Mouse (Mus musculus): ENCODE results near the gene Rpap2. TPM values are rescaled to one million over a fixed set of nuclear protein-coding genes. Genes with fewer than 3 reads are reported as not detected.
A peak's percentile ranks its signal among the peaks of the same experiment; 100 is the strongest.

The Rpap2 gene
- polyA plus RNA-seq, 1 experiment from 2014 or later, result 5.7 TPM

GRCm38 (mm10) chr5:107687161-107687560 lies 90.0 kb downstream of the Rpap2 start:
- Histone ChIP-seq H3K9me3 (replicated peaks) (no peaks in the 10 kb centered on the region), H3K4me1 (replicated peaks) (peaks cover 12% of the 10 kb centered on the region), H3K4me2 (no peak overlapping the region), H3K36me3 (no peaks in the 10 kb centered on the region), H3K9ac (no peak overlapping the region), H3K27ac (no peak overlapping the region), H3K4me3 (replicated peaks) (no peak overlapping the region), H3K27me3 (peaks cover 45% of the 10 kb centered on the region)
- no peak for ATAC-seq (ENCODE audit: low read depth)
- no peak for DNase-seq
- WGBS (ENCODE audit: insufficient replicate concordance), result 75% methylated on average over 5 of the region's 5 CpGs

DNA sequence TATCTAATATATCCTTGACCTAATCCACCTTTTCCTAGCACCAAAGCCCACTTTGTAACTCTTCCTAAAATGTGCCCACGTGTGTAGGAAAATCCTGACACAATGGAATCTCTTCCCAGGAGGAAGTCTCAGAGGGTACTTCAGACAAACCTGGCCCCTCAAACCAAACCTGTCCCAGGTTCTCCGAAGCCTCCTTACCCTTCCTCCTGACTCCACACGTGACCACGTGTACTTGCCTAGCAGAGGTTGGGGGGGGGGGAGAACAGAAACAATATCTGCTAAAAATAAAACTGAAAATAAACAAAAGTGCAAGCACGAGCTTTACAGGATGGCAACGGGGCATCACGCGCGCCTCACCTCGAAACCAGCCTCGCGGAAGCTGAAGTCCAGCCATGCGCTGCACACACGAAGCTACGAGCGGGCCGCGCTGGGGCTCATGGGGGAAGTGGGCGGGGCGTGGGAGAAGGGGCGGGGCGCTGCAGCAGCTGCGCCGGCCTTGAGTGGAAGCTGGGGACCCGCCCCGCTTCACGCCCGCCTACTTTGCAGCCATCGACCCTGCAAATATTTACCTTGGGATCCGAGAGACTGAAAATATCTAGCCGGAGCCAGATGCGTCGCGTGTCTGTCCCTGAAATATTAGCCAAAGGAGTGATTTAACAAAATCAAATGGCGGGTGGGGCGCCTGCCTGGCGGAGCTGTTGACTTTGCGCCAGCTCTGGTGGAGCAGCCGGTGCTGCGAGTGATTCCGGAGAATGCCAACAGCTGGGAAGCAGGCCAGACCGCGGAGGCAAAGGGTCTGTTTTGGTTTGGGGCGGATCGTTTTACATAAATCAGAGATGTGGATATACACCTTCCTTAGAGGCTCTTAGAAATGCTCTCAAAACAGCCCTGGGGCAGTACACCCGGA lies 90.7 kb downstream of the Rpap2 start:
- Histone ChIP-seq H3K9ac (no peak overlapping the region; the same call in 1 of the 2 replicates), H3K36me3 (no peaks in the 10 kb centered on the region), H3K27me3 (peaks cover 49% of the 10 kb centered on the region), H3K4me3 (replicated peaks) (peak overlapping the region; percentile 50), H3K27ac (no peak overlapping the region), H3K9me3 (replicated peaks) (no peaks in the 10 kb centered on the region), H3K4me2 (peak overlapping the region; percentile 70), H3K4me1 (replicated peaks) (peaks cover 12% of the 10 kb centered on the region)
- ATAC-seq (ENCODE audit: low read depth), result peak; percentile 77
- DNase-seq, result peak; percentile 46
- 18% methylated on average over 46 of the region's 46 CpGs for WGBS (ENCODE audit: insufficient replicate concordance)

- no peak overlapping the region for H3K27ac ChIP-seq
- no peaks in the 10 kb centered on the region for H3K9me3 ChIP-seq (replicated peaks)
- no peak overlapping the region; the same call in 1 of the 2 replicates for H3K9ac ChIP-seq
- WGBS (ENCODE audit: insufficient replicate concordance), result 32% methylated on average over 9 of the region's 9 CpGs
- peak overlapping the region; percentile 70 for H3K4me2 ChIP-seq
- DNase-seq, result no peak
- H3K4me3 ChIP-seq (replicated peaks), result peak overlapping the region; percentile 50
- H3K36me3 ChIP-seq, result no peaks in the 10 kb centered on the region
- peaks cover 53% of the 10 kb centered on the region for H3K27me3 ChIP-seq
- ATAC-seq (ENCODE audit: low read depth), result no peak
- H3K4me1 ChIP-seq (replicated peaks), result peaks cover 12% of the 10 kb centered on the region
Observed at GRCm38 (mm10) chr5:107688499-107688866, 91.3 kb downstream of the Rpap2 start.

DNA sequence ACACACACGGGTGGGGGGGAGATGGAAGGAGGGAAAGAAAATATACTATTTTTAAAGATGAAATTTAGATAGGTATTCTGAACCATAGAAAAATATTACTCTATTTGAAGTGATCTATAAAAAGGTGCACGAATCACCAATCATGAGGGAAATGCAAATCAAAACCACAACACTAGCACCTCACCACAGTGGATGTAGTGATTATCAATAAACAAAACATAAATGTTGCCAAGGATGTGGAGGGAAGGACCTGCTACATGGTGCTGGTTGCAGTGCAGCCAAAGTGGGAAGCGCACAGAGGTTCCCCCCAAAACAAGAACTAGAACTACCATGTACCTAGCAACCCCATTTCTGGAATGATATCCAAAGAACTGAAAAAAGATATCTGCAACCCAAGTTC lies 97.8 kb downstream of the Rpap2 start:
- Histone ChIP-seq H3K36me3 (no peaks in the 10 kb centered on the region), H3K4me2 (no peak overlapping the region), H3K9me3 (replicated peaks) (no peaks in the 10 kb centered on the region), H3K27ac (no peak overlapping the region), H3K27me3 (peaks cover 17% of the 10 kb centered on the region; the same call in 1 of the 2 replicates), H3K9ac (no peak overlapping the region), H3K4me1 (replicated peaks) (no peaks in the 10 kb centered on the region), H3K4me3 (replicated peaks) (no peak overlapping the region)
- DNase-seq, result no peak
- ATAC-seq (ENCODE audit: low read depth), result no peak
- 56% methylated on average over 3 of the region's 3 CpGs for WGBS (ENCODE audit: insufficient replicate concordance)

GRCm38 (mm10) chr5:107698888-107699287 lies 101.7 kb downstream of the Rpap2 start:
- H3K4me2 ChIP-seq, result no peak overlapping the region
- no peak overlapping the region for H3K27ac ChIP-seq
- DNase-seq (no peak), ATAC-seq (ENCODE audit: low read depth) (no peak)
- H3K4me3 ChIP-seq (replicated peaks), result no peak overlapping the region
- no peaks in the 10 kb centered on the region for H3K4me1 ChIP-seq (replicated peaks)
- 14% methylated on average over 8 of the region's 8 CpGs for WGBS (ENCODE audit: insufficient replicate concordance)
- no peaks in the 10 kb centered on the region for H3K9me3 ChIP-seq (replicated peaks)
- H3K36me3 ChIP-seq, result no peaks in the 10 kb centered on the region
- no peak overlapping the region for H3K9ac ChIP-seq
- no peaks in the 10 kb centered on the region for H3K27me3 ChIP-seq

DNA sequence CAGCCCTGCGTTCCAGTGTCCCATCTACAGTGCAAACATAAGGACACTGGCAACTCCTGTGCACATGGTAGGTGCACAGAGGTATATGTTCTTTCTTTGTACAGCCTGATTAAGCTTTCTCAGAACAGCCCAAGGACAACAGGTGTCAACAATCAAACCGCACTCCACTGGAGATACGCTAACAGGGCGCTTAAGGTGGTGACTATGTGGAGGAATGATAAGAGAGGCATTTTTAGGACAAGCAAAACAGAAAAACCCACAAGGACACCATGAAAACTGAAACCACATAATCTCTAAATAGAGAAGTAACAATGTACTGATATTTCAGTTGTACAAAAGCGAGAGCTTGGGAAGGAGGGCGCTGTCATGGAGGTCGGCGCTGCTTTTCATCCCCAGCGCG lies 103.7 kb downstream of the Rpap2 start:
- Histone ChIP-seq H3K27ac (no peak overlapping the region), H3K4me1 (replicated peaks) (no peaks in the 10 kb centered on the region), H3K4me3 (replicated peaks) (no peak overlapping the region), H3K9me3 (replicated peaks) (no peaks in the 10 kb centered on the region), H3K9ac (no peak overlapping the region), H3K4me2 (no peak overlapping the region), H3K27me3 (no peaks in the 10 kb centered on the region), H3K36me3 (no peaks in the 10 kb centered on the region)
- 60% methylated on average over 10 of the region's 10 CpGs for WGBS (ENCODE audit: insufficient replicate concordance)
- ATAC-seq (ENCODE audit: low read depth) (no peak), DNase-seq (no peak)

GRCm38 (mm10) chr5:107701658-107702057 lies 104.5 kb downstream of the Rpap2 start:
- Histone ChIP-seq H3K4me1 (replicated peaks) (no peaks in the 10 kb centered on the region), H3K27ac (no peak overlapping the region), H3K4me2 (no peak overlapping the region), H3K27me3 (no peaks in the 10 kb centered on the region), H3K9ac (no peak overlapping the region), H3K9me3 (replicated peaks) (no peaks in the 10 kb centered on the region), H3K36me3 (no peaks in the 10 kb centered on the region), H3K4me3 (replicated peaks) (no peak overlapping the region)
- ATAC-seq (ENCODE audit: low read depth) (no peak), DNase-seq (no peak)
- 69% methylated on average over 9 of the region's 9 CpGs for WGBS (ENCODE audit: insufficient replicate concordance)

DNA sequence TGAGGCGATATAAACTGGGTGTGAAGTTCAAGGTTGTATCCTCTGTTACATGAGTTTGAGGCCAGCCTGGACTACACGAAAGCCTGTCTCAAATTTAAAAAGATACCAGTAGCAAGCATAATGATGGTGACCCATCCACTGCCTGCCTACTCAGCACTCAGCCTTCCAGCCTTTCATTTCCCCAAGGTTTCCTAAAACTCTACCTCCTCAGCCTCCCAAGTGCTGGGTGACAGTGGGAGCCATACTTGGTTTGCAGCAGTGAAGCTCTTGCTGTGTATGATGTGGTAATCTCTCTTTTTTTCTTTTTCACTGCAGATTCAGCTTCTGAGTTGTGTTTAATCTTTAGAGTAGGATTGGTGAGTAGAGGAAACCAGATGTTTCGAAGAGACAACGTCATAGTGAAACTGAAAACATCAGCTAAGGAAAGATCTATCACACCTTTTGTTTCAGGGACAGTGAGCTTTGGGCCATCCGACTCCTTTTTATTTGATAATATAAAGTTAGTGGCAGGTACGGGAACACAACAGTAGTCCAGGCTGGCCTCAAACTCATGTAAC lies 106.1 kb downstream of the Rpap2 start:
- no peaks in the 10 kb centered on the region for H3K36me3 ChIP-seq
- 0 out of 2 replicates have a peak, but pooled peaks cover 5% of the 10 kb centered on the region for H3K27me3 ChIP-seq
- ATAC-seq (ENCODE audit: low read depth) (no peak), DNase-seq (no peak)
- H3K9me3 ChIP-seq (replicated peaks), result no peaks in the 10 kb centered on the region
- no peak overlapping the region for H3K4me2 ChIP-seq
- 64% methylated on average over 6 of the region's 6 CpGs for WGBS (ENCODE audit: insufficient replicate concordance)
- H3K4me3 ChIP-seq (replicated peaks), result no peak overlapping the region
- no peak overlapping the region for H3K27ac ChIP-seq
- no peak overlapping the region for H3K9ac ChIP-seq
- no peaks in the 10 kb centered on the region for H3K4me1 ChIP-seq (replicated peaks)

GRCm38 (mm10) chr5:107705756-107706155 lies 108.6 kb downstream of the Rpap2 start:
- H3K4me1 ChIP-seq (replicated peaks), result no peaks in the 10 kb centered on the region
- DNase-seq (no peak), ATAC-seq (ENCODE audit: low read depth) (no peak)
- no peaks in the 10 kb centered on the region for H3K36me3 ChIP-seq
- WGBS (ENCODE audit: insufficient replicate concordance), result 69% methylated on average over 4 of the region's 4 CpGs
- no peak overlapping the region for H3K4me2 ChIP-seq
- no peak overlapping the region for H3K27ac ChIP-seq
- H3K9me3 ChIP-seq (replicated peaks), result no peaks in the 10 kb centered on the region
- peaks cover 13% of the 10 kb centered on the region for H3K27me3 ChIP-seq
- no peak overlapping the region for H3K4me3 ChIP-seq (replicated peaks)
- no peak overlapping the region for H3K9ac ChIP-seq

- H3K4me2 ChIP-seq, result no peak overlapping the region
- H3K9me3 ChIP-seq (replicated peaks), result no peaks in the 10 kb centered on the region
- no peak for ATAC-seq (ENCODE audit: low read depth)
- peaks cover 16% of the 10 kb centered on the region for H3K27me3 ChIP-seq
- no peak overlapping the region for H3K9ac ChIP-seq
- WGBS (ENCODE audit: insufficient replicate concordance), result 57% methylated on average over 1 of the region's 1 CpGs
- H3K36me3 ChIP-seq, result no peaks in the 10 kb centered on the region
- no peak overlapping the region for H3K4me3 ChIP-seq (replicated peaks)
- H3K27ac ChIP-seq, result no peak overlapping the region
- H3K4me1 ChIP-seq (replicated peaks), result no peaks in the 10 kb centered on the region
- no peak for DNase-seq
Observed at GRCm38 (mm10) chr5:107706262-107706661, 109.1 kb downstream of the Rpap2 start.

DNA sequence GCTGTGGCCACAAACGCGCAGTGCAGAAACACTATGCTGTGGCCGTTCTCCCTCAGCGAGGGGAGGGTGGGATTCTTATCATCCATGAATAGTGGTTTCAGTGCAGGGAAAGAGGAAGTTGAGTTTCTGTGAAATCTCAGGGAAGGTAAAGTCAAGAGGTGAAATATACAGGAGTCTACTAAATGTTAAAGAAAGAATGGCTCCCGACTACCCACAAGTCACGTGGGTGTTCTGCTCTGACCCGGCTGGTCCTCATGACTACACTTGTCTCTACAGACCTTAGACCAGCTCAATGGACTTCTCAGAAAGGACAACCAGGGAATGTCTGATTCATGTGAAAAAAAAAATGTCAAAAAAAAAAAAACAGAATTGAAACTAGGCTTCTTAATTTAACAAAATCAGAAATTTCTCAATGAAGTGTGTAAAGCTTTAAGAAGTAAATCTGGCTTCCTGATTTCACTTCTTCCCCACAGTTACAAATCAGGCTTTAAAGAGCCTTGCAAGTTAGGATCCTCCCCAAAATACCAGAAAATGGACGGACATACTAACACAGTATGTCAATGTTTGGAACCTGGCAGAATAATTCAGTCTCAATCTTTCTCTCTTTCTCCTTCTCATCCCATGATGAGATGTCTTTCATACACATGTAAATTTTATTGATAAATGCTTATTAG lies 111.1 kb downstream of the Rpap2 start:
- Histone ChIP-seq H3K4me1 (replicated peaks) (no peaks in the 10 kb centered on the region), H3K9ac (no peak overlapping the region)

More for the DNA sequence above, 111.1 kb downstream of the Rpap2 start:
- WGBS (ENCODE audit: insufficient replicate concordance), result 29% methylated on average over 8 of the region's 8 CpGs
- ATAC-seq (ENCODE audit: low read depth) (no peak), DNase-seq (no peak)
- H3K36me3 ChIP-seq, result no peaks in the 10 kb centered on the region
- H3K4me3 ChIP-seq (replicated peaks), result no peak overlapping the region
- H3K27ac ChIP-seq, result no peak overlapping the region
- peaks cover 24% of the 10 kb centered on the region for H3K27me3 ChIP-seq
- no peak overlapping the region for H3K4me2 ChIP-seq
- H3K9me3 ChIP-seq (replicated peaks), result no peaks in the 10 kb centered on the region

Measured in liver, embryonic 13.5 days (tissue).